Comparison of ENCODE assay signal across 28 mouse cellular contexts in the genomic region with DNA sequence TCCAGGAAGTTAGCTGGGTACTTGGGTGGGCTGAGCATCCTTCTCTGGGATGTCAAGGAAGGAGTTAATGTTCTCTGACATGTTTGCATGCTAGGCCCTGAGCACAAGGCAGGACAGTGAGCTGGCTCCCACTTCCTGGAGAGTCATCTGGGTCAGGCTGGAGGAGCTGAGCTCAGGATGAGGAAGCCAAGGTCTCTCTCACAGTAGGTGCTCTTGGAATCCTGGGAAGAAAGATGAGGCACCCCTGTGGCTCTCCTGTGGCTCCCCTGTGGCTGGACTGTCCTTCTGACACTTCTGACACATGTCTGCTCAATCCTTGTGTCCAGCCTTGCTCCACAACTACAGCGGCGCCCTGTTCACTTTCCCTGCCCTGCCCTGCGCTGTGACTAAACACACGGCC. TPM values are rescaled to one million over a fixed set of nuclear protein-coding genes. Genes with fewer than 3 reads are reported as not detected.
A peak's percentile ranks its signal among the peaks of the same experiment; 100 is the strongest.
DNase-seq lines count a peak whose midpoint lies in the region; ATAC-seq and TF ChIP-seq lines count a peak whose summit lies in the region.
"Had no signal": no experiment of that assay in that cellular context is flagged by ENCODE, and none has a peak within 500 bp of the region (broad histone marks: within the 10 kb centered on the region; RNA-seq: fewer than 3 reads in every experiment).

No protein-coding gene starts in this region.

- no peak for DNase-seq in heart, embryonic 10.5 days (ENCODE audit: low spot score)
- no peak for DNase-seq in heart, adult 18-20 months
- DNase-seq in lung, postnatal 0 days (ENCODE audit: low spot score): peak; percentile 15
- DNase-seq in lung, adult 18-20 months: no peak
- no peak for DNase-seq in embryonic facial prominence, embryonic 10.5 days (ENCODE audit: low spot score)
- DNase-seq: B cell, adult 2 months; cerebellum, adult 11-12 months; cerebellum, adult 9-11 months; embryo, embryonic 11 days; gastrocnemius, postnatal 25 days; heart, adult 11 months; heart, postnatal 4 days; kidney, adult 18-20 months; kidney, postnatal 10 days; liver, postnatal 0 days; lung, postnatal 14 days; right cerebral cortex, postnatal 25 days; spleen, adult 18-20 months; thymus, postnatal 4 days had no signal

- no peak overlapping the region for H3K4me3 ChIP-seq in heart, embryonic 10.5 days
- H3K4me3 ChIP-seq in lung, postnatal 0 days (ENCODE audit: low read depth, low read length): no peak overlapping the region
- no peak overlapping the region for H3K4me3 ChIP-seq in embryonic facial prominence, embryonic 10.5 days
- H3K4me3 ChIP-seq in limb, embryonic 13.5 days: no peak overlapping the region
- no peak overlapping the region for H3K4me3 ChIP-seq in hindbrain, embryonic 16.5 days (ENCODE audit: low read length)
- H3K4me3 ChIP-seq: embryonic facial prominence, embryonic 13.5 days; forebrain, embryonic 10.5 days; forebrain, embryonic 15.5 days; heart, embryonic 12.5 days; hindbrain, embryonic 15.5 days; liver, embryonic 12.5 days had no signal

- H3K36me3 ChIP-seq in heart, embryonic 10.5 days: peaks cover under 1% of the 10 kb centered on the region; the same call in 1 of the 2 replicates
- H3K36me3 ChIP-seq in lung, postnatal 0 days (ENCODE audit: insufficient read depth, low read length): no peaks in the 10 kb centered on the region
- H3K36me3 ChIP-seq in embryonic facial prominence, embryonic 10.5 days (replicated peaks): no peaks in the 10 kb centered on the region
- no peaks in the 10 kb centered on the region for H3K36me3 ChIP-seq in limb, embryonic 13.5 days
- H3K36me3 ChIP-seq in hindbrain, embryonic 16.5 days (ENCODE audit: control insufficient read depth, insufficient read depth, low read length): no peaks in the 10 kb centered on the region
- H3K36me3 ChIP-seq: embryonic facial prominence, embryonic 13.5 days; forebrain, embryonic 10.5 days; forebrain, embryonic 15.5 days; heart, embryonic 12.5 days; hindbrain, embryonic 15.5 days; liver, embryonic 12.5 days had no signal

- H3K4me1 ChIP-seq in heart, embryonic 10.5 days: peaks cover 82% of the 10 kb centered on the region
- peaks cover 5% of the 10 kb centered on the region; the same call in 1 of the 2 replicates for H3K4me1 ChIP-seq in lung, postnatal 0 days (ENCODE audit: insufficient read depth, low read depth, low read length)
- H3K4me1 ChIP-seq in embryonic facial prominence, embryonic 10.5 days: peaks cover 77% of the 10 kb centered on the region
- peaks cover 66% of the 10 kb centered on the region for H3K4me1 ChIP-seq in limb, embryonic 13.5 days
- peaks cover 22% of the 10 kb centered on the region for H3K4me1 ChIP-seq in hindbrain, embryonic 16.5 days (ENCODE audit: control insufficient read depth, insufficient read depth, low read depth, low read length)

- TF ChIP-seq EP300 in lung, postnatal 0 days (IDR thresholded peaks at IDR 0.05): no peak

- 0 out of 2 replicates have a peak overlapping the region, but pooled peaks have one; percentile 3 for H3K27ac ChIP-seq in heart, embryonic 10.5 days
- no peak overlapping the region for H3K27ac ChIP-seq in lung, postnatal 0 days (ENCODE audit: low read length)
- peak overlapping the region; percentile 30; the same call in 1 of the 2 replicates for H3K27ac ChIP-seq in embryonic facial prominence, embryonic 10.5 days (replicated peaks)
- no peak overlapping the region for H3K27ac ChIP-seq in limb, embryonic 13.5 days
- H3K27ac ChIP-seq in hindbrain, embryonic 16.5 days (ENCODE audit: low read depth, low read length): no peak overlapping the region
- H3K27ac ChIP-seq: embryonic facial prominence, embryonic 13.5 days; forebrain, embryonic 15.5 days; hindbrain, embryonic 15.5 days; liver, embryonic 12.5 days had no signal

- 86% methylated on average over 4 of the region's 4 CpGs for WGBS in heart, embryonic 10.5 days
- 69% methylated on average over 4 of the region's 4 CpGs for WGBS in lung, postnatal 0 days
- WGBS in embryonic facial prominence, embryonic 10.5 days: 85% methylated on average over 4 of the region's 4 CpGs
- 83% methylated on average over 4 of the region's 4 CpGs for WGBS in limb, embryonic 13.5 days
- 85% methylated on average over 4 of the region's 4 CpGs for WGBS in hindbrain, embryonic 16.5 days

- H3K9ac ChIP-seq in lung, postnatal 0 days (replicated peaks; ENCODE audit: low read depth): no peak overlapping the region
- H3K9ac ChIP-seq in limb, embryonic 13.5 days: peak overlapping the region; percentile 31; the same call in 1 of the 2 replicates
- no peak overlapping the region for H3K9ac ChIP-seq in hindbrain, embryonic 16.5 days (ENCODE audit: low read depth, low read length)
- H3K9ac ChIP-seq: embryonic facial prominence, embryonic 13.5 days; forebrain, embryonic 15.5 days; heart, embryonic 12.5 days; hindbrain, embryonic 15.5 days; liver, embryonic 12.5 days; liver, postnatal 0 days had no signal

- no peak for ATAC-seq in lung, postnatal 0 days
- ATAC-seq in limb, embryonic 13.5 days (ENCODE audit: low FRiP score, low read depth): no peak
- no peak for ATAC-seq in hindbrain, embryonic 16.5 days
- ATAC-seq: forebrain, embryonic 15.5 days; liver, embryonic 12.5 days; liver, postnatal 0 days had no signal

- H3K4me2 ChIP-seq in lung, postnatal 0 days (replicated peaks; ENCODE audit: low read depth, low read length): no peak overlapping the region
- H3K4me2 ChIP-seq in limb, embryonic 13.5 days (replicated peaks): no peak overlapping the region
- no peak overlapping the region for H3K4me2 ChIP-seq in hindbrain, embryonic 16.5 days (ENCODE audit: low read length)
- H3K4me2 ChIP-seq: embryonic facial prominence, embryonic 13.5 days; forebrain, embryonic 15.5 days; heart, embryonic 12.5 days; hindbrain, embryonic 15.5 days; liver, embryonic 12.5 days; midbrain, embryonic 11.5 days had no signal

- no peaks in the 10 kb centered on the region for H3K9me3 ChIP-seq in heart, embryonic 10.5 days
- no peaks in the 10 kb centered on the region for H3K9me3 ChIP-seq in lung, postnatal 0 days (ENCODE audit: low read length)
- no peaks in the 10 kb centered on the region for H3K9me3 ChIP-seq in embryonic facial prominence, embryonic 10.5 days
- no peaks in the 10 kb centered on the region for H3K9me3 ChIP-seq in limb, embryonic 13.5 days
- no peaks in the 10 kb centered on the region for H3K9me3 ChIP-seq in hindbrain, embryonic 16.5 days (ENCODE audit: control insufficient read depth, low read length)
- H3K9me3 ChIP-seq: embryonic facial prominence, embryonic 13.5 days; forebrain, embryonic 10.5 days; forebrain, embryonic 15.5 days; heart, embryonic 12.5 days; hindbrain, embryonic 15.5 days; liver, embryonic 12.5 days had no signal

- TF ChIP-seq CTCF in lung, postnatal 0 days (IDR thresholded peaks at IDR 0.05): no peak

- no peaks in the 10 kb centered on the region for H3K27me3 ChIP-seq in heart, embryonic 10.5 days (ENCODE audit: insufficient read depth, poor library complexity, severe bottlenecking)
- no peaks in the 10 kb centered on the region for H3K27me3 ChIP-seq in lung, postnatal 0 days (replicated peaks; ENCODE audit: insufficient read depth, low read length)
- H3K27me3 ChIP-seq in embryonic facial prominence, embryonic 10.5 days (replicated peaks; ENCODE audit: low read depth, poor library complexity, severe bottlenecking): no peaks in the 10 kb centered on the region
- H3K27me3 ChIP-seq in limb, embryonic 13.5 days: no peaks in the 10 kb centered on the region
- H3K27me3 ChIP-seq in hindbrain, embryonic 16.5 days (replicated peaks; ENCODE audit: control insufficient read depth, insufficient read depth, low read length): no peaks in the 10 kb centered on the region
- H3K27me3 ChIP-seq: embryonic facial prominence, embryonic 13.5 days; forebrain, embryonic 15.5 days; heart, embryonic 12.5 days; hindbrain, embryonic 15.5 days; liver, embryonic 12.5 days had no signal

RNA-seq across cellular contexts. Expression of a gene that starts 52.3 kb away (rescaled TPM):
- 148 and 164 TPM in 2 replicates for polyA plus RNA-seq in heart, embryonic 10.5 days (2016; fragmentation: Nextera tagmentation; extraction: Ambion mirVana)
- 10 to 100 TPM; 32.7 to 33.4 TPM for total RNA-seq in heart, adult 18-20 months (2021)
- 52.5 and 56.1 TPM in 2 replicates for polyA plus RNA-seq in lung, postnatal 0 days (2015; fragmentation: Nextera tagmentation; extraction: Ambion mirVana)
- 255 TPM in 2 replicates for polyA plus RNA-seq in embryonic facial prominence, embryonic 10.5 days (2016; fragmentation: Nextera tagmentation; extraction: Ambion mirVana)
- 170 and 179 TPM in 2 replicates for polyA plus RNA-seq in limb, embryonic 13.5 days (2015; fragmentation: Nextera tagmentation; extraction: Ambion mirVana)
- polyA plus RNA-seq in hindbrain, embryonic 16.5 days (2015; fragmentation: Nextera tagmentation; extraction: Ambion mirVana): 109 and 124 TPM in 2 replicates

Comparison
In these comparisons a context has a peak if more than half of its experiments do, and no peak if none do; other contexts are left out.
1. H3K27ac ChIP-seq: peak in heart, embryonic 10.5 days (single experiment) and embryonic facial prominence, embryonic 10.5 days (single experiment); none in lung, postnatal 0 days (single experiment), limb, embryonic 13.5 days (single experiment) and hindbrain, embryonic 16.5 days (single experiment).